Mouse (Mus musculus): Measurements from ENCODE around the gene Ddx25. TPM values are rescaled to one million over a fixed set of nuclear protein-coding genes. Genes with fewer than 3 reads are reported as not detected.

Gene Ddx25
- polyA plus RNA-seq, 2 experiments = 2.3 to 3.0 TPM

DNA sequence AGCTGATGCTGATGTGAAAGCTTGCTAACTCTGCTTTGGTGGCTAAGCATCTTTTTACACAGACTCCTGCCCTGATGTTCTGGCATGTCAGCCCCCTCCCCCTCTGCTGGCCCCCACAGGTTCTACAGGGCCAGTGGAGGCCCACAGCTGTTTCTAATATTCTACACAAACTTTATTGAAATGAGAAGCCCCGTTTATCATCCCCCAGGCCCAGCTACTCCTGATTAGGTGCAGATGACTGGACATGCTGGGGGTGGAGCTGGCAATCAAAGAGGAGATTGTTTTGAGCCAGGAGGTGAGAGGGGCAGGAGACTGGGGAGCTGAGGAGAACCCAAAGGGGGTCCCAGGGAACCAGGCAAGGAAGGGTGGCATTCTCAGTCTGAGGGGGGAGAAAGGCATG lies 28.5 kb downstream of the Ddx25 start:
- H3K9ac ChIP-seq (ENCODE audit: low read depth, low read length, severe bottlenecking) = no peak overlapping the region
- peak; percentile 83 for ATAC-seq (ENCODE audit: low FRiP score, low read depth)
- H3K36me3 ChIP-seq (ENCODE audit: control insufficient read depth, insufficient read depth, low read length) = no peaks in the 10 kb centered on the region
- peaks cover 34% of the 10 kb centered on the region for H3K4me1 ChIP-seq (ENCODE audit: control insufficient read depth, insufficient read depth, low read length)
- no peak overlapping the region for H3K4me3 ChIP-seq (replicated peaks; ENCODE audit: low read length)
- H3K4me2 ChIP-seq (replicated peaks; ENCODE audit: low read depth, low read length, severe bottlenecking) = no peak overlapping the region
- H3K27ac ChIP-seq (replicated peaks; ENCODE audit: low read depth, low read length) = peak overlapping the region; percentile 65
- 10% methylated on average over 1 of the region's 1 CpGs for WGBS
- DNase-seq (ENCODE audit: low spot score) = peak; percentile 74
- no peaks in the 10 kb centered on the region for H3K9me3 ChIP-seq (ENCODE audit: control insufficient read depth, low read length)
- no peaks in the 10 kb centered on the region for H3K27me3 ChIP-seq (ENCODE audit: control insufficient read depth, insufficient read depth, low read length)
- TF ChIP-seq POLR2A (IDR thresholded peaks at IDR 0.05; ENCODE audit: borderline replicate concordance, extremely low read depth, insufficient read depth, insufficient read length) = no peak

DNA sequence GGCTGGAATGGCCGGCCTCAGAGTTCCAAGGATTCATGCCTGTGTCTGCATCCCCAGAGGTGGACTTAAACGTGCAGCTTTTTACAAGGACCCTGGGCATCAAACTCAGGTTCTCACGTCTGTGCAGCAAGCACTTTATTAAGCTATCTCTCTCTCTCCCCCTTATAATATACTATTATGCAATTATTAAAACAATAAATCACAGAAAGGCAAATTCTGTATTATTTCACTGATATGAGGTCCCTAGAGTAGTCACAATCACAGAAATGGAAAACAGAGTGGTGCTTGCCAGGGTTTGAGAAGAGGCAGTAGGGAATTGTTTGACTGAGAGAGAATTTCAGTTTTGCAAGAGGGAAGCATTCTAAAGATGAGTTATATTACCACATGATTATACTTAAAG lies 29.2 kb downstream of the Ddx25 start:
- no peak for TF ChIP-seq POLR2A (IDR thresholded peaks at IDR 0.05; ENCODE audit: borderline replicate concordance, extremely low read depth, insufficient read depth, insufficient read length)
- H3K27ac ChIP-seq (replicated peaks; ENCODE audit: low read depth, low read length) = peak overlapping the region; percentile 33; the same call in 1 of the 2 replicates
- H3K9me3 ChIP-seq (ENCODE audit: control insufficient read depth, low read length) = no peaks in the 10 kb centered on the region
- no peak overlapping the region for H3K4me3 ChIP-seq (replicated peaks; ENCODE audit: low read length)
- peaks cover 39% of the 10 kb centered on the region for H3K4me1 ChIP-seq (ENCODE audit: control insufficient read depth, insufficient read depth, low read length)
- no peaks in the 10 kb centered on the region for H3K36me3 ChIP-seq (ENCODE audit: control insufficient read depth, insufficient read depth, low read length)
- no peak for DNase-seq (ENCODE audit: low spot score)
- WGBS = 14% methylated on average over 3 of the region's 3 CpGs
- H3K27me3 ChIP-seq (ENCODE audit: control insufficient read depth, insufficient read depth, low read length) = no peaks in the 10 kb centered on the region
- no peak for ATAC-seq (ENCODE audit: low FRiP score, low read depth)
- no peak overlapping the region for H3K9ac ChIP-seq (ENCODE audit: low read depth, low read length, severe bottlenecking)
- H3K4me2 ChIP-seq (replicated peaks; ENCODE audit: low read depth, low read length, severe bottlenecking) = no peak overlapping the region

DNA sequence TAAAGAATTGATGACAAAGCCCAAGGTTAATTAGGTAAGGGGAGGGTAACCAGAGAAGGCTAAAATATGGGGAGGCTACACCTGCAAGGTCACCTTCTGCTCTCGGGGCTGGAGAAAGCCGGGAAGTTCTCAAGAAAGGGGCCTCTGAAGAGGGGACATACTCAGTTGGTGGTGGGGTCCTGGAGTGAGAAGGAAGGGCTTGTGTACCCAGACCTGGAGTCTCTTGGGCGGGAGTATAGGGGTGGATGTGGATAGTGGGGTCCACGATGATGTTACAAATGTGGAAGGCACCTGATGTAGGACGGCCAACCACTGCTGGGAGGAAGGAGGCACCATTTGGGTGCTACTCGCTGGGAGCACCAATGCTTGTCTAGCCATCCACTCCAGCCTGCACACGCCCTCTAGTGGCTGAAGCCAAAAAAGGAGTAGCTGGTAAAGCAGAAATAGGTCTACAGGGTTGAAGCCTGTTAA lies 34.4 kb downstream of the Ddx25 start:
- Histone ChIP-seq H3K4me3 (replicated peaks; ENCODE audit: low read length) (no peak overlapping the region), H3K9me3 (ENCODE audit: control insufficient read depth, low read length) (no peaks in the 10 kb centered on the region), H3K4me2 (replicated peaks; ENCODE audit: low read depth, low read length, severe bottlenecking) (peak overlapping the region; percentile 32; the same call in 1 of the 2 replicates), H3K4me1 (ENCODE audit: control insufficient read depth, insufficient read depth, low read length) (peaks cover 37% of the 10 kb centered on the region), H3K27me3 (ENCODE audit: control insufficient read depth, insufficient read depth, low read length) (no peaks in the 10 kb centered on the region), H3K36me3 (ENCODE audit: control insufficient read depth, insufficient read depth, low read length) (no peaks in the 10 kb centered on the region), H3K9ac (ENCODE audit: low read depth, low read length, severe bottlenecking) (no peak overlapping the region), H3K27ac (replicated peaks; ENCODE audit: low read depth, low read length) (peak overlapping the region; percentile 85)
- WGBS = 14% methylated on average over 7 of the region's 7 CpGs
- DNase-seq (ENCODE audit: low spot score) (peak; percentile 84), ATAC-seq (ENCODE audit: low FRiP score, low read depth) (peak; percentile 74)
- TF ChIP-seq POLR2A (IDR thresholded peaks at IDR 0.05; ENCODE audit: borderline replicate concordance, extremely low read depth, insufficient read depth, insufficient read length) = no peak

DNA sequence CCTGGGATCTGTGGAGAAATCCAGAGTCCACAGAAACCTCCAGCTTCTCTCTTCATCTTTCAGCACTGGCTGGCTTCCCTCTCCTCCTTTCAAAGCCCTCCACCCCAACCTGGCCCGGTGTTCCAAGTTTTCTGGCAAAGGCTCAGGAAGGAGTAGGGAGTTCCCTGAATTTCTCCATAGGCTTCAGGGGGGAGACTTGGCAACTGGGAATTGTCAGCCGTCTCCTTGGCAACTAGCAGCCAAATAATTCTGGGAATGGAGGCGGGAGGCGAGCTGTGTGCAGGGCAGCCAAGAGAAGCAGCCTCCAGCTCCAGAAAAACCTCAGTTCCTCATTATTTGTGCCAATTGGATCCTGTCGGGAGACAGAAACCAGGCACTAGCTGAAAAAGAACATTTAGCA lies 34.8 kb downstream of the Ddx25 start:
- ATAC-seq (ENCODE audit: low FRiP score, low read depth) (peak; percentile 87), DNase-seq (ENCODE audit: low spot score) (peak; percentile 93)
- H3K4me2 ChIP-seq (replicated peaks; ENCODE audit: low read depth, low read length, severe bottlenecking) = peak overlapping the region; percentile 32; the same call in 1 of the 2 replicates

DNA sequence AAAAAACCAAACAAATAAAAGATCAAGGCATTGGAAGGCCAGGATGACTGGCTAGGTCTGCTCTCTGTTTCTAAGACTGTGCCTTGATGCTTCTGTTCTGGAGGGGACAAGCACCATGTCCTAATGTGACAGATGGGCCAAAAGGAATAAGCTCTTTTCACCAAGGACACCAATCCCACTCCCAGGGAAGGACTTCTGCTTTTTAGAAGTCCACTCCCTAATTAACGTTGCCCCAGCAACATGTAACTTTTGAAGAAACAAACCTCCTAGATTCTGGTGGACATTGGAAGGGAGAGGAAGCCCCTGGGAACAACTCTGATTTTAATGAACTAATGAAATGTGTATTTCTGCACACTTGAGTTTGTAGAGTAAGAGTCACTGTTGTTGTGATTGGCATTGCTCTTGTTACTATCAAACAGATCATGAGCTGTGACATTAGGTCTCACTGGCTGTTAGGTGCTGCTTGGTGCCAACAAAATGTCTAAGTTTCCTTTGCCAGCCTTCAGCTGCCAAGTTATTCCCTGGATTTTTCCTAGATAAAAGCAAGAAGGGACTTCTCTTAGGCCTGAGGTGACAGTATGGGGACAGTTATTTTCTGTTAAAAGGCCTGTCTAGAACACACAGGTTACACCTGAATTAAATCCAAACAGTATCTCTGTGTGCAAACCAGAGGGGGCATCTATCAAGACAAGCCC lies 35.4 kb downstream of the Ddx25 start:
- peaks cover 35% of the 10 kb centered on the region for H3K4me1 ChIP-seq (ENCODE audit: control insufficient read depth, insufficient read depth, low read length)
- TF ChIP-seq POLR2A (IDR thresholded peaks at IDR 0.05; ENCODE audit: borderline replicate concordance, extremely low read depth, insufficient read depth, insufficient read length) = no peak
- no peaks in the 10 kb centered on the region for H3K9me3 ChIP-seq (ENCODE audit: control insufficient read depth, low read length)
- H3K4me3 ChIP-seq (replicated peaks; ENCODE audit: low read length) = no peak overlapping the region
- H3K27me3 ChIP-seq (ENCODE audit: control insufficient read depth, insufficient read depth, low read length) = no peaks in the 10 kb centered on the region
- H3K36me3 ChIP-seq (ENCODE audit: control insufficient read depth, insufficient read depth, low read length) = no peaks in the 10 kb centered on the region
- H3K9ac ChIP-seq (ENCODE audit: low read depth, low read length, severe bottlenecking) = no peak overlapping the region
- WGBS = 52% methylated on average over 1 of the region's 1 CpGs
- H3K4me2 ChIP-seq (replicated peaks; ENCODE audit: low read depth, low read length, severe bottlenecking) = no peak overlapping the region
- ATAC-seq (ENCODE audit: low FRiP score, low read depth) (no peak), DNase-seq (ENCODE audit: low spot score) (peak; percentile 56)
- H3K27ac ChIP-seq (replicated peaks; ENCODE audit: low read depth, low read length) = peak overlapping the region; percentile 85

More for the DNA sequence above, 34.8 kb downstream of the Ddx25 start:
- H3K9ac ChIP-seq (ENCODE audit: low read depth, low read length, severe bottlenecking) = no peak overlapping the region
- no peaks in the 10 kb centered on the region for H3K36me3 ChIP-seq (ENCODE audit: control insufficient read depth, insufficient read depth, low read length)
- H3K4me1 ChIP-seq (ENCODE audit: control insufficient read depth, insufficient read depth, low read length) = peaks cover 35% of the 10 kb centered on the region
- WGBS = 16% methylated on average over 5 of the region's 5 CpGs
- no peaks in the 10 kb centered on the region for H3K27me3 ChIP-seq (ENCODE audit: control insufficient read depth, insufficient read depth, low read length)
- peak overlapping the region; percentile 85 for H3K27ac ChIP-seq (replicated peaks; ENCODE audit: low read depth, low read length)
- no peaks in the 10 kb centered on the region for H3K9me3 ChIP-seq (ENCODE audit: control insufficient read depth, low read length)
- no peak overlapping the region for H3K4me3 ChIP-seq (replicated peaks; ENCODE audit: low read length)
- TF ChIP-seq POLR2A (IDR thresholded peaks at IDR 0.05; ENCODE audit: borderline replicate concordance, extremely low read depth, insufficient read depth, insufficient read length) = no peak
